Mouse (Mus musculus) CH12.LX (cell line): ENCODE results near the gene Ccnjl.

Source experiments
- CTCF ChIP-seq, 2 experiments: IDR thresholded peaks in 1 of 2; conservative IDR thresholded peaks in 1 of 2; 2 replicates each; pipeline ENCODE4 v1.5.1; 2011 to 2012; ENCODE audit warnings: low read depth in 2 of 2, low read length in 2 of 2, improper control_type of control experiment in 1 of 2, inconsistent platforms in 1 of 2, mild to moderate bottlenecking in 1 of 2, moderate library complexity in 1 of 2
- MXI1 ChIP-seq: IDR thresholded peaks from 2 replicates; pipeline ENCODE4 v1.6.1; 2011; ENCODE audit warnings: mild to moderate bottlenecking, low read depth, low read length, improper control_type of control experiment
- NRF1 ChIP-seq: IDR thresholded peaks from 2 replicates; pipeline ENCODE4 v1.6.1; 2014; ENCODE audit warnings: low read depth, mild to moderate bottlenecking, inconsistent platforms, low read length, improper control_type of control experiment, moderate library complexity

DNA sequence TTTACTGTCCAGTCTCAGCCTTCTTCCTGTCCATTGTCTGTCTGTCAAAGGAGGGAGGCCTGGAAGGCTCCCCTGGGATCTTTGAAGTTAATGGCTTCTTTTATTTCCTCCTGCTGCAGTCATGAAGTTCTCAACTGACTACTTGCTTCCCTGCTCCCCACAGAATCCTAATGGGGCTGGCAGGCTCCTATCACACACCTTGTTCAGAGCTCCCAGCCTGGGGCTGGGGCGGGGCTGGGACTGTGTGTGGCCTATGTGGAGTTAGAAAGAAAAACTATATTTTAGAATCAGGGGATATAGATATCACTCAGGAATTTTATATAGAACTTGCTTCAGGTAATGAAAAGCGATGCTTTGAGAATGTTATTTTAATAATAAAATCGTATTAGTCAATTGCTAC is 8.1 kb upstream of the Ccnjl start:
- TF ChIP-seq MXI1 (no peak), CTCF (conservative IDR thresholded peaks at IDR 0.05 in 1 of 2, IDR thresholded peaks at IDR 0.05 in 1 of 2; ENCODE audit: low read depth in 2 of 2, low read length in 2 of 2) (no peak), NRF1 (no peak)
